Mouse (Mus musculus) C2C12 (cell line): Measurements from ENCODE around the gene Ehd1. TPM values are rescaled to one million over a fixed set of nuclear protein-coding genes. Genes with fewer than 3 reads are reported as not detected.
"Not testable (repeated sequence)": the region's sequence is repeated elsewhere in the genome, so short reads cannot be mapped to it uniquely, and the experiment has no call there.

Experiments used
- H3K27me3 ChIP-seq: one replicate; pipeline ENCODE4 v1.6.1; 2011; ENCODE audit not compliant: control insufficient read depth, insufficient read depth, insufficient read length
- H3K36me3 ChIP-seq: one replicate; pipeline ENCODE4 v1.6.1; 2011; ENCODE audit not compliant: control insufficient read depth, insufficient read depth
- H3K4me3 ChIP-seq: one replicate; pipeline ENCODE4 v1.5.1; 2011; ENCODE audit warnings: mild to moderate bottlenecking, control low read depth; ENCODE audit not compliant: poor library complexity, insufficient read depth, severe bottlenecking
- H3K79me2 ChIP-seq: one replicate; pipeline ENCODE4 v1.6.1; 2011; ENCODE audit not compliant: control insufficient read depth, insufficient read depth
- H3K79me3 ChIP-seq: one replicate; pipeline ENCODE4 v1.6.1; 2011; ENCODE audit warnings: low read depth, control low read depth
- H3ac ChIP-seq: one replicate; pipeline ENCODE3; 2011; ENCODE audit warnings: low read depth; ENCODE audit not compliant: control insufficient read depth, insufficient read length
- CEBPB ChIP-seq: IDR thresholded peaks from one replicate; pipeline ENCODE4 v1.6.1; 2011; ENCODE audit warnings: low read depth, mild to moderate bottlenecking, control low read depth, moderate library complexity
- CTCF ChIP-seq: IDR thresholded peaks from one replicate; pipeline ENCODE4 v1.5.1; 2011; ENCODE audit not compliant: control insufficient read depth, insufficient read depth, insufficient read length
- FOSL1 ChIP-seq: IDR thresholded peaks from one replicate; pipeline ENCODE4 v1.8.0; 2011; ENCODE audit warnings: mild to moderate bottlenecking, low read length; ENCODE audit not compliant: poor library complexity, insufficient read depth, severe bottlenecking
- MAX ChIP-seq: IDR thresholded peaks from one replicate; pipeline ENCODE4 v1.6.1; 2011; ENCODE audit warnings: mild to moderate bottlenecking, control low read depth
- MYOD1 ChIP-seq: IDR thresholded peaks from one replicate; pipeline ENCODE4 v1.6.1; 2011; ENCODE audit warnings: low read depth; ENCODE audit not compliant: control insufficient read depth, insufficient read length
- MYOG ChIP-seq: IDR thresholded peaks from one replicate; pipeline ENCODE4 v1.6.1; 2011; ENCODE audit not compliant: control insufficient read depth, insufficient read length; ENCODE audit errors: extremely low read depth
- USF1 ChIP-seq: IDR thresholded peaks from one replicate; pipeline ENCODE4 v1.6.1; 2011; ENCODE audit warnings: low read depth, mild to moderate bottlenecking, control low read depth, moderate library complexity
- polyA plus RNA-seq: library from polyadenylated mRNA; unstranded; fragments of >200 nt; fragmentation: generic; extraction: Trizol; gene quantifications from one replicate; pipeline ENCODE4 v1.2.1, GENCODE M21; 2012; ENCODE audit warnings: missing spikeins

Gene Ehd1
- polyA plus RNA-seq, 1 experiment: 219 TPM

DNA sequence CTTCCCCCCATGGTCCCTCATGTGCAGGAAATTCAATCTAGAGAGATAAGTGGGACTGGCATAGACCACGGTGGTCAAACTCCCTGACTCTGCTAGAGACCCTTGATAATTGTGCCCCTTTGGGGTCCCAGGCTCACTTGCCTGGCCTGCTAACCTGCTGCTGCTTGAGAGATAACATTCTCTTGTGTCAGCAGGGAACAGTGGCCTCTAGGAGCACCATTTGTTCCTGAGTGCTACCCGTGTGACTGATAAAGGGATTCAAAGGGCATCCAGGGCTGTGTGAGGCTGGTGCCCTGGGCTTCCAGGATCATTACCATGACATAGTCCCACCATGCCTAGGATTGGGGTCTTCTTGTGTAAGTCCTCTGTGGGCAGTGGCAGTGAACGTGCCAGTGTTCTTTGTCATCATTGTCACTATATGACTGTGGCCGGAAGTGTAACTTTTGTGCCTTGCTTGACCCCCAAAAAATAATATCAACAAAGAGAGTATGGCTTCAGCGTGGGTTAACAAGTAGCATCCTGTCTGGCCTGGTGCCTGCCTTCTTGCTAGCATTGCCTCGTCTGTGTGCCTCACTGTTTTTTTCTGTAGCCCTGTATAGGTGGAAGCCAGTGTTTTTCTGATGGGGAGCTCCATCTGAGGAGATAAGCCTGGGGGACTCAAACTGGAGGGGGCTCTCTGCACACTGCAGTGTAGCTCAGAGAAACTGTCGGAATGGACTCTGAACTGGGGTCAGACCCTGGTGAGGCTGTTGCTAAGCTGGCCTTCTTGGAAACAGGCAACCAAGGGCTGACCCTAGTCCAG lies 9.3 kb downstream of the Ehd1 start:
- no peaks in the 10 kb centered on the region for H3K27me3 ChIP-seq
- peaks cover 100% of the 10 kb centered on the region for H3K79me2 ChIP-seq
- peaks cover 74% of the 10 kb centered on the region for H3K79me3 ChIP-seq
- no peak overlapping the region for H3K4me3 ChIP-seq
- TF ChIP-seq CTCF (no peak), MYOG (no peak), MYOD1 (no peak), USF1 (no peak), FOSL1 (no peak), CEBPB (no peak), MAX (no peak)
- no peak overlapping the region for H3ac ChIP-seq
- H3K36me3 ChIP-seq: peaks cover 85% of the 10 kb centered on the region

DNA sequence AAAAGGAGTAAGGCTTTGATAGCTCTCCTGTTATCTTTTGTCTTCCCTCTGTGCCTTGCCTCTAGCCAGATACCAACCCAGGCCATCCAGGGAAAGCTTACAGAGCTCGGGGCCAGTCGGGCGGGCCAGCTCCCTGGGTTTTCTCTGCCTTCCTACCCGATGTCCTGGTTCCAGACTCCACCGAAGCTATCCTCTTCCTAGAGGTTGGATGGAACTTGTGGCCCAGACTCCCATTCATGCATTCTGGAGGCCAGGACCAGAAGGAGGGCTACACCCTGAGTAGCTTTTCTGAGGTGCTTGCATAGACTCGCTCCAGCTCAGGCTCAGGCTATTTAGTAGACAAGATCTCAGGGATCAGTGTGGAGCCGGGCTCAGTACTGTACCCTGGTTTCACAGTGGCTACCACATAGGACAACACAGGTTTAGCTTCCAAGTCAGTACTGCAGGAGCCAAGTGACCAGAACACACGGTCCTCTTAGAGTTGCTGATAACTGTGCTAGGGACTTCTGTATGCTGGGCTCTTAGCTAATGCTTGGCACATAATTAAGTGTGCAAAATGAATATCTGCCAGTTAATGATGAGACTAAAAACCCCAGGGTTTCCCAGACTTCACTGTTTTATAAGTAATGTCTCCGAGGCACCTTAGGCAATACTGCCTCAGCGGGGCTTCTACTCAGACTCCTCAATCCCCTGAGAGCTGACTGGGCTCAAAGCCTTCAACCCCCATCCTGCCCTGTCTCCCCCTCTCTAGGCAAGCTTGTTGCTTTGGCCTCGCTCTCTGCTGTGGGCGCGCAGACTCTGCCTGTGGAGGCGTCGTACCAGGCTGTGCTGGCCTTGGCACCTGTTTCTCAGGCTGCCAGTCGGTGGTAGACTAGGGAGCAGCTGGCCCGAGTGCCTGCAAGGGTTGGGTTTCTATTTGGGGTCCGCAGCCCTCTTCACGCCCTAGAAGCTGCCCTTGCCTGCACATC lies 10.2 kb downstream of the Ehd1 start:
- peaks cover 100% of the 10 kb centered on the region for H3K79me2 ChIP-seq
- peaks cover 78% of the 10 kb centered on the region for H3K36me3 ChIP-seq

DNA sequence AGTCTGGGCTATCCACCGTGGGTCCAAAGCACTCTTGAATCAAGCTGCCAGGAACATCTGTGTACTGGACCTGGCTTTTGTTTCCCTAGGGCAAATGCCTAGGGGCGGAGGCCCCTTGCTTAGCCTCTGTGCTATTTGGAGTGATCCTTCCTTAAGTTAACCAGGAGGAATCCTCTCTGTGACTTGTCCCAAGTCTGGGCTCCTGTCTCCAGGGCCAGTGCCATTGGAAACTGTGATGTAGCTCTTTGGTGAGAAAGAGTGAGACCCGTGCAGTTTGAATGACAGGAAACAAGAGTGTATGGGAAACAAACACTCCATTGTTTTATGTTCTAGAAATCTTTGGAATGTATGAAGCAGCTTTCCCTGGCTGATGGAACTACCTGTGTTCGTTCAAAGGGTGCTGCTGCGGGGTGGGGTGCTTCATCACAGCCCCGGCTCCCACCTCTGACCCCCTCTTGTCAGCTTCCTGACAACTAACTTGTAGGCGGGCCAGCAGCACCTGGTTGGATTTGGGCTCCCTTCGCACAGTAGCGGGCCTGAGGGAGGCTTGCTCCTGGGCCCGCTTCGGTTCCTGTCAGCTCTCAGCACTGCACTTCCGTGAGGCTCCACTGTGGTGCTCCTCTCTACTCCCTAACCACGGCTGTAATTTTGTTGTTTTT lies 11.8 kb downstream of the Ehd1 start:
- H3K36me3 ChIP-seq: peaks cover 77% of the 10 kb centered on the region
- H3K79me3 ChIP-seq: peaks cover 65% of the 10 kb centered on the region
- peaks cover 100% of the 10 kb centered on the region for H3K79me2 ChIP-seq
- no peak overlapping the region for H3K4me3 ChIP-seq
- no peak overlapping the region for H3ac ChIP-seq
- TF ChIP-seq USF1 (no peak), CEBPB (no peak), MAX (no peak), MYOG (no peak), CTCF (no peak), MYOD1 (no peak), FOSL1 (no peak)
- no peaks in the 10 kb centered on the region for H3K27me3 ChIP-seq

More for the DNA sequence above, 10.2 kb downstream of the Ehd1 start:
- H3K27me3 ChIP-seq: no peaks in the 10 kb centered on the region
- peaks cover 66% of the 10 kb centered on the region for H3K79me3 ChIP-seq
- TF ChIP-seq CEBPB (no peak), MAX (no peak), FOSL1 (no peak), USF1 (no peak), MYOD1 (no peak), MYOG (no peak), CTCF (no peak)
- no peak overlapping the region for H3ac ChIP-seq
- H3K4me3 ChIP-seq: no peak overlapping the region

DNA sequence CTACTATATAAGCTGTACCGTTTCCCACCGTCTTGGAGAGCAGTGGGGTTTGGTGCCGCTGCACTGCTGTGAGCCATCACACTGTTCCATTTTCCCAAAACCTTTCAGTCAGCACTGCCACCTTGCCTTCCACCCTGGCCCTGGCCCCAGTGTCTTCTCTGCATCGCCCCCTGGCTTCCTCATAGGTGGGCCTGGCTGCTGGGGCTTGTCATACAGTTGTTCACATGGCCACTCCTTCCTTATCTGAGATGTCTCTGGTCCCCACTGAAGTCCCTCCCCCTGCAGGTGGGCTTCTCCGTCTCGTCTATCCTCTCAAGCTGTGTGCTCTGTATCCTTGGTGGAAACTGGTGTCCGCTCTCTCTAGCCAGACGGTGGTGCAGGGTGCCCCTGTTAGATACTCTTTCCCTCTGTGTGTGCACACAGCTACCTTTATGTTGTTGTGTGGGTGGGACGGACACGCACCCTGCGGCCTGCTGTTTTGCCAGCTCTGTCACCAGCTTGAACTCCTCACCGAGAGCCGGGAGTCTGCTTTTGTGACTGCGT lies 13.2 kb downstream of the Ehd1 start:
- Histone ChIP-seq H3K4me3 (no peak overlapping the region), H3K36me3 (peaks cover 77% of the 10 kb centered on the region), H3ac (no peak overlapping the region), H3K27me3 (no peaks in the 10 kb centered on the region), H3K79me3 (peaks cover 55% of the 10 kb centered on the region), H3K79me2 (peaks cover 97% of the 10 kb centered on the region)
- TF ChIP-seq FOSL1 (no peak), CTCF (no peak), CEBPB (no peak), MYOG (no peak), USF1 (no peak), MAX (no peak), MYOD1 (no peak)

DNA sequence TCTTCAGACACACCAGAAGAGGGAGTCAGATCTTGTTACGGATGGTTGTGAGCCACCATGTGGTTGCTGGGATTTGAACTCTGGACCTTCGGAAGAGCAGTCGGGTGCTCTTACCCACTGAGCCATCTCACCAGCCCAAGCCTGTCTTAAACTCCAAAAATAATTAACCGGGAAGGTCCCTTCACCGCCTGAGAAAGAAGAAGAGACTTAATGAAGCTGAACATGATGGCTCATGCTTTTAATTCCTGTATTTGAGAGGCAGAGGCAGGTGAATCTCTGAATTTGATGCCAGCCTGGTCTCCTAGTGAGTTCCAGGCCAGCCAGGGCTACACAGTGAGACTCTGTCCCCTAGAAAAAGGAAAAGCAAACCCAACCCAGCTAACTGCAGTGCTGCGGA lies 14.2 kb downstream of the Ehd1 start:
- H3K79me3 ChIP-seq: peaks cover 48% of the 10 kb centered on the region
- H3K4me3 ChIP-seq, H3K27me3 ChIP-seq, H3ac ChIP-seq: not testable (repeated sequence)
- H3K36me3 ChIP-seq: peaks cover 77% of the 10 kb centered on the region
- peaks cover 97% of the 10 kb centered on the region for H3K79me2 ChIP-seq
